Mouse (Mus musculus) layer of hippocampus, adult 11-12 months (tissue): Measurements from ENCODE around the gene Fbln2.
"Not testable (repeated sequence)": the region's sequence is repeated elsewhere in the genome, so short reads cannot be mapped to it uniquely, and the experiment has no call there.

Experiments used
- DNase-seq: peaks from one replicate; pipeline ENCODE4 v3.0.0; 2022; ENCODE audit warnings: low spot score

The Fbln2 gene

GRCm38 (mm10) chr6:91212155-91212554 is at the start of gene Fbln2:
TSS of gene Fbln2 (plus strand) at chr6:91212455.
- DNase-seq: not testable (repeated sequence)

GRCm38 (mm10) chr6:91163195-91163911 is 48.9 kb upstream of the Fbln2 start:
- no peak for DNase-seq

- DNase-seq: no peak
These were observed 47.7 kb upstream of the Fbln2 start for GRCm38 (mm10) chr6:91164584-91164983.

GRCm38 (mm10) chr6:91165210-91165609 is 47.0 kb upstream of the Fbln2 start:
- peak; percentile 86 for DNase-seq

- DNase-seq: no peak
These were observed 44.4 kb upstream of the Fbln2 start for GRCm38 (mm10) chr6:91167828-91168227.

GRCm38 (mm10) chr6:91169129-91169528 is 43.1 kb upstream of the Fbln2 start:
- no peak for DNase-seq

GRCm38 (mm10) chr6:91171396-91171895 is 40.8 kb upstream of the Fbln2 start:
- no peak for DNase-seq

GRCm38 (mm10) chr6:91172381-91172780 is 39.9 kb upstream of the Fbln2 start:
- no peak for DNase-seq

- peak; percentile 71 for DNase-seq
These were observed 38.9 kb upstream of the Fbln2 start for GRCm38 (mm10) chr6:91173221-91173880.

- no peak for DNase-seq
These were observed 38.0 kb upstream of the Fbln2 start for GRCm38 (mm10) chr6:91174211-91174610.

GRCm38 (mm10) chr6:91180767-91181171 is 31.5 kb upstream of the Fbln2 start:
- DNase-seq: peak; percentile 27

GRCm38 (mm10) chr6:91181320-91181719 is 30.9 kb upstream of the Fbln2 start:
- DNase-seq: peak; percentile 39

- no peak for DNase-seq
These were observed 30.2 kb upstream of the Fbln2 start for GRCm38 (mm10) chr6:91182075-91182490.

- no peak for DNase-seq
These were observed 29.2 kb upstream of the Fbln2 start for GRCm38 (mm10) chr6:91183041-91183440.

- DNase-seq: no peak
These were observed 28.3 kb upstream of the Fbln2 start for GRCm38 (mm10) chr6:91183980-91184379.

- no peak for DNase-seq
These were observed 27.5 kb upstream of the Fbln2 start for GRCm38 (mm10) chr6:91184776-91185175.

- DNase-seq: no peak
These were observed 26.8 kb upstream of the Fbln2 start for GRCm38 (mm10) chr6:91185502-91185901.

- no peak for DNase-seq
These were observed 25.9 kb upstream of the Fbln2 start for GRCm38 (mm10) chr6:91186161-91186931.

- no peak for DNase-seq
These were observed 25.3 kb upstream of the Fbln2 start for GRCm38 (mm10) chr6:91186934-91187333.

GRCm38 (mm10) chr6:91187871-91188270 is 24.4 kb upstream of the Fbln2 start:
- DNase-seq: no peak

- DNase-seq: no peak
These were observed 22.3 kb upstream of the Fbln2 start for GRCm38 (mm10) chr6:91189971-91190370.

GRCm38 (mm10) chr6:91191465-91191864 is 20.8 kb upstream of the Fbln2 start:
- no peak for DNase-seq

- DNase-seq: no peak
These were observed 19.8 kb upstream of the Fbln2 start for GRCm38 (mm10) chr6:91192421-91192820.
